Mouse (Mus musculus) gastrocnemius, postnatal 10 days (tissue): Measurements from ENCODE around the gene Hmcn2. TPM values are rescaled to one million over a fixed set of nuclear protein-coding genes. Genes with fewer than 3 reads are reported as not detected.

ENCODE experiments used
- DNase-seq: peaks from one replicate; pipeline ENCODE4 v3.0.0; 2021; ENCODE audit warnings: mixed read lengths
- total RNA-seq, 2 experiments: library from RNA; stranded (reverse); gene quantifications; 2 replicates each; pipeline ENCODE4 v1.2.3; 2021

Gene Hmcn2
- total RNA-seq, 2 experiments from 2014 or later = 38.8 to 50.5 TPM

DNA sequence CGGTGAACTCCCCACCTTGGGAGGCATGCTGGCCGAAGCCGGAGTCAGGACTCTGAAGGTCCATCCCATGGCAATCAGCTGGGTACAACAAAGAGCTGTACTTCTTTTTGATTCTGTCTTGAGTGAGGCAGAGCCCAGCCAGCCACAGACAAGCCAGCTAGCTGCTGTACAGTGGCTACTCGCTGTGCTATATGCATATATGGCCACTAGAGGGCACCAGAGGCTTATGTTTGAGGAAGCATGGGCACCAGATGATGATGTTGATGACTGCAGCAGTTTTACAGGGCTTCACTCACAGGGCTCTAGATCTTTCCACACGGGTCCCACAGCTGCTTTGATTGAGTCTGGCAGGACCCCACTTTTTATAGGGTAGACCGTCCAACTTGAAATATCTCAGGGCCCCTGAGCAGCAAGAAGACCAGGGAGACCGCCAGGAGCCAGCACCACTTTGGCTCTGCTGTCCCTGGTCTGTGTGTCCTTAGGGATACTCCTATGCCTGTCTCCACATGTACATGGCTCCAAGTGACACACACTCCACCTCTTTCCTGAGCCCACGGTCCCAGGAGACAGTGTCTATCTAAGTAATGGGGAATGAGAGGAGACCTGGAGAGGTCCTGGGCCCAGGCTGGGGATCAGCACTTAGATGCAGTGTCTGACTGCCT is 168.8 kb downstream of the Hmcn2 start:
- DNase-seq = peak; percentile 82

DNA sequence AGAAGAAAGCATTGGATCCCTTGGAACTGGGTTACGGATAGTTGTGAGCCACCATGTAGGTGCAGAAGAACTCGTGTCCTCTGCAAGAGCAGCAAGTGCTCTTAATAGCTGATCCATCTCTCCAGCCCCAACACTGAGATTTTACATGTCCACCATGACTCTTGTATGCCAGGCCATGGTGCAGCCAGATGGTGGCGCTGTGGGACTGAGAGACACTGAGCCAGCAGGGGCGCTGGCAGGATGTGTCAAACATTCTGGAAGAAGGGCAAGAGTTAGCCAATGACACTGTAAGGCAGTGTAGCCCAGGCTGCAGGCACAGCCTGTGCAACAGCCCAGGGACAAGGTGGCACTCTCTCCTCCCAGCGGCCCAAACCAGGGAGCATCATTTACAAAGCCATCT is 170.0 kb downstream of the Hmcn2 start:
- DNase-seq = peak; percentile 83

DNA sequence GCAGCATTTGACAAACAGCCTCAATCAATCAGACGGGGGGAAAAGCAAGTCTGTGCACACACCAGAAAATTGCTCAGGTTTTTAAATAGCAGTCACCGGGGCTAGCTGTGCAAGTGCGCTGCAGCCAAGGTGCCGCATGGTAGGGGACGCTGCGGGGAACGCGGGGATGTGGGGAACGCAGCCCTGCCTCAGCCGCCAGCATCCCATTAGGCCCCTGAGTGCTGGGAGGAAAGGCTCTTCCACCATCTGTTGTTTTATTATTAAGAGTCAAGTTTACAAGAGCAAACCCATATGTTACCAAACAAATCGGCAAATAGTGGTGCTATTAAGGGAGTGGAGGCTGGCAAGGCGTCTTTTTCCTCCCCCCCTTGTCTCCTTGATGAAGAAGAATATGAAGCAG is 175.0 kb downstream of the Hmcn2 start:
- no peak for DNase-seq

DNA sequence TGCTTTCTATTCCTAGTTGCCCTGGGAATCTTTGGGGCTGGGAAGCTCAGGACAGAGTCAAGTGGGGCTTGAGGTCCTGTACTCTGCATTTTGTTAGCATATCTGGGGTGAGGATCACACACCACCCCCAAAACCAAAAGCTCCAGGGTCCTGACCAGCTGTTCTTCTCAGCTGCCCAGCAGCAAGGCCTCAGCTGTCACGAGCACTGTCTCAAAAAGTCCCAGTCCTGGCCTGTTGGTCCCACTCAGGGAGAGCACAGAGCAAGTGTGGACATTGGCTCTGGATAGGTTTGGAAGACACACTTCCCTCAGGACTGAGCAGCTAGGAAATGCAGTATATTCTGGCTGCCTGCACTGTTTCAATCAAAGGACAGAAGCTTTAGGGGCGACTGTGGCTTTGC is 176.3 kb downstream of the Hmcn2 start:
- no peak for DNase-seq

DNA sequence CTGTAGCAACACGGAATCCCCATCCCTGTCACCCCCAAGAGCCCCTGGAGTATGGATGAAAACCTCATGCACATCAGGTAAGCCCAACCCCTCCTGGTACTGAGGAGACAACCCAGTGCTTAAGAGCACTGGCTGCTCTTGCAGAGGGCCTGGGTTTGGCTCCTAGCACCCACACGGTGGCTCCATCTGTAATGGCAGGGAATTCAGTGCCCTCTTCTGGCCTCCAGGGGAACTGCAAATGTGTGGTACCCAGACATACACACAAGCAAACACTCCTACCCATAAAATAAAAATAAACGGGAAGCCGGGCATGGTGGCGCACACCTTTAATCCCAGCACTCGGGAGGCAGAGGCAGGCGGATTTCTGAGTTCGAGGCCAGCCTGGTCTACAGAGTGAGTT is 178.1 kb downstream of the Hmcn2 start:
- DNase-seq = no peak

DNA sequence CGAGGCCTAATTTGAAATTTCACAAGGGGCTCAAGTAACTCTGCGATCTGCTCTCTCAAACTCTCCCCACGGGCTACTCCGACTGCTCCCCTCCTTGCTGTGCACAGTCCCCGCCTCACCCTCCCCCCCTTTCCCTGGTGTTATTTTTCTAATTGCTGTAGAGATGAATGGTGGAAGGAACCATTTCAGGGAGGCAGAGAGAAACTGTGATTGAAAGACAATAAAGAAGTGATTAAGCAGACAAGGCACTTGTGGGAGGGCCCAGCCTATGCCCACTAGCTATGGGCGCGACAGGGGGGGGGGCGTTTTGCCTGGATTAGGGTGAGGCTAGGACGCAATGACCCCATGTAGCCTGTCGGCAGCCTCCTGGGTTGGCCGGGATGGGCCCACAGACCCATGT is 179.0 kb downstream of the Hmcn2 start:
- DNase-seq = no peak

DNA sequence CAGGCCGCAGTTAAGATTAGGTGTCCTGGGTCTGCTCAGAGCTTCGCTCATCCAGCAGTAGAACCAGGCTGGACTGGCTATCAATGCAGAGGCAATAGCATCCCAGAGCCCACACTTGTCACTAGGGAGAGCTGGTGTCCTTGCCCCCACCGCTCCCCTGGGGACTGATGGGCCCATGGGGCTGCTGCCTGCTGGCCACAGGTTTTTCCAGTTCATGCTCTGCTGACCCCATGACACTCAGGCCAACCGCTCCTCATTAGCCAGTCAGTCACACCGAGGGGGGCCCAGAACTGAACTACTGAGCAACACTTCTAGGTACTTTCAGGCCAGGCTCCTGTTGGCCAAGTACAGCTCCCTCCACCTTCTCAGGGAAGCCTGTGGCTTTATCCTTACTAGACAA is 180.1 kb downstream of the Hmcn2 start:
- no peak for DNase-seq

DNA sequence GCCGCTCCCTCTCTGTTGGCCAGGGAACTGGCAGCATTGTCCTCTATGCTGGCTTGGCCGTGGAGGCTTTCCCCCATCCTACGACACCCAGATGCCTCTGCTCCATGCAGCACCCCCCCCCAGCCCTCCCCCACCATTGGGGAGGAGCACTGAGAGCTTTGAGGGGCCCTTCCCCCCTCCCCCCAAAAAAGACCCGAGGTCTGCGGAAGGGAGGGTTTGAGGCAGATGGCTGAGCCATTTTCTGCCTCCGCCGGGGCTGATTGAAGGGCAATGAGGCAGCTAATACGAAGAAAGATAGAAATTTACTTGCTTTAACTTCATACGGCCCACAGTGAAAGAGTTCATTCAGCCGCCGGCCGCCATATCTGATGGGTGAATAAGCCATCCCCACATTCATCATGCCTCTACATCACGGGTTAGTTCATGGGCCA is 180.8 kb downstream of the Hmcn2 start:
- DNase-seq = no peak

DNA sequence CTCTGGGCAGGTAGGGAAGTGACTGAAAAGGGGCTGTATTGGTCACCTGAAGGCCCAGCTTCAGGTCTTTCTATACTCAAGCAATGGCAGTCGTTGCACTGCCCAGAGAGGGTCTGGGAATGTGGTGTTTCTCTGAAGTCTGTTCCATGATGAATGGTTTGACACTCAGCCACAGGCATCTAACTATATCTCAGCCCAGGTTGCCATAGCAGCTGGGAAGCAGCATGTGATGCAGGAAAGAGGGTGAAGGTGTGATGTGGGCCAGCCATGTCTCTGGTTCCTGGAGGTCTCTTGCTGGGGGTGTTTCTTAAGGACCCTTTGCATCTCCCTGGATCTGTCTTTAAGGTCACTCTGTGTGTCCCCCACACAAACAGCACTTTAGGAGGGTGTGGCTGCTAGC is 181.9 kb downstream of the Hmcn2 start:
- DNase-seq = no peak

DNA sequence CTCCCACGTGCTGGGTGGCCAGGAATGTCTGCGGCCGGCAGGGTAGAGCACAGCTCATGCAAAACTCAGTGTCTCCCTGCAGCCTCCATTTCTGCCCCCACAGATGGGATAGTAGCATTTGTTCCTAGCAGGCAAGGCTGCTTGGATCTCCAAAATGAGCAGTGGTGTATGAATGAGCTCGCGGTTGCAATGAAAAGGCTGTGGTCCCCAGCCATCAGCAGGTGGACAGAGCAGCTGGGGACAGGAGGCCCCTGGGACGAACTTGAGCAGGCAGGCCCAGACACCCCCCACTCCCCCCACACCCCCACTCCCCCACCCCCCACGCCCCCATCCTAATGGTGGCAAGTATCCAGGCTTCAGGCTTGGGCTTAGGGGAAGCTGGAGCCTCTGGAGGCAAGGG is 182.9 kb downstream of the Hmcn2 start:
- no peak for DNase-seq

DNA sequence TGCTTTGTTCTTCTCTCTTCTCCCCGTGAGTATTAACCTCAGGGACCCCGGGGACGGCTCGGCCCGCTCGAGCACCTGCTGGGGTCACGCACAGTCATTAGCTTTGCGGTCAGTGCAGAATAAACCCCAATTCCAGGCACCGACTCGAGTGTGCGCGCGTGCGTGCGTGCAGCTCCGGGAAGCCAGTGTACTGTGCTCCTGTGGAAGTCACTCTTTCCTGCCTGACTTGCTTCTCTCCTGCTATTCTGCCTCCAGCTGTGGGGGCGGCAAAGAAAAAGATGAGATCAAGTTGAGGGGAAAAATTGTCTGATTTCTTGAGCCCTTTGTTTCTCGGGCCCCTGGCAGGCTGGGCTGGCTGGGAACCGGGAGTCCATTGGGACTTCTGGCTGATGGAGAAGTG is 183.4 kb downstream of the Hmcn2 start:
- no peak for DNase-seq

DNA sequence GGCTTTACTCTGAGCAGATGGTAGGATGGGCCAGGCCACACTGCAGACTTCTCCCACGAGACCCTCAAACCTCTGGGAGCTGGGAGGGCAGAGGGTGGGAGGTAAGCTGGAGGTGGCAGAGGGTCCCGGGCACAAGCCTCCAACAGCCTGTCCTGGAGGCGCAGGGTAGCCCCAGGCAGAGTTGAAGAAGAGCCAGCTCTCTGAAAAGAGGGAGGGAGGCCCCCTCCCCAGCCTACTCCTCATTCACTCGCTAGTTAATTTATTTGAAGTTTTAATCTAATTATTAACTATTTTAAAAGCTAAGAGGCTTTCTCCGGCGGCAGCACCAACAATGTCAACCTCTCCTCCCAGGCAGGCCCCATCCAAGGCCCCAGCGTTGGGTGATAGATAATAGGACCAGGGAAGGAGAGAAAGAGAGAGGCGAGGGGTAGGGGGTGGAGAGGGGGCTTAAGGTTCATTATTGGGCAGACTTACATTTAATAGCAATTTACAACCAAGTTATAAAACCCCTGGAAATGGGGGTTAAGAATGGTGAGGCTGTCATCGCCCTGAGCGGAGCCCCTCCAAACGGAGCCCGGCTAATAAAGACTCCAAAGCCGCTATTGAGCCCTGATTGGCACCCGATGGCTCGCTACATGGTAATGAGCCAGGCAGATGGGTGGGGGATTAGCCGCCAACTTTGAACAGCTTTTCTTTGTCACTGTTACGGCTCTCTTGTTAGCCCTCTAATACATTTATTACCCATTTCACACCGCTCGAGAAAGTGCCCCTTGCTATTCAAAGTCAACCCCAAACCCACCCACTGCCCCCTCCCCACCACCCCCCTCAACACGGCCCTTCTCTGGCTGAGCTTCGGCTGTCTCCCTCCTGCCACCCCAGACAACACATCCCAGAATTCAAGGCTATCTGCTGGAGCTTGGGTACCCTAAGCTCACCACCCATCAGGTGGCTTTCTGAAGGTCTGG is 185.4 kb downstream of the Hmcn2 start:
- DNase-seq = no peak

DNA sequence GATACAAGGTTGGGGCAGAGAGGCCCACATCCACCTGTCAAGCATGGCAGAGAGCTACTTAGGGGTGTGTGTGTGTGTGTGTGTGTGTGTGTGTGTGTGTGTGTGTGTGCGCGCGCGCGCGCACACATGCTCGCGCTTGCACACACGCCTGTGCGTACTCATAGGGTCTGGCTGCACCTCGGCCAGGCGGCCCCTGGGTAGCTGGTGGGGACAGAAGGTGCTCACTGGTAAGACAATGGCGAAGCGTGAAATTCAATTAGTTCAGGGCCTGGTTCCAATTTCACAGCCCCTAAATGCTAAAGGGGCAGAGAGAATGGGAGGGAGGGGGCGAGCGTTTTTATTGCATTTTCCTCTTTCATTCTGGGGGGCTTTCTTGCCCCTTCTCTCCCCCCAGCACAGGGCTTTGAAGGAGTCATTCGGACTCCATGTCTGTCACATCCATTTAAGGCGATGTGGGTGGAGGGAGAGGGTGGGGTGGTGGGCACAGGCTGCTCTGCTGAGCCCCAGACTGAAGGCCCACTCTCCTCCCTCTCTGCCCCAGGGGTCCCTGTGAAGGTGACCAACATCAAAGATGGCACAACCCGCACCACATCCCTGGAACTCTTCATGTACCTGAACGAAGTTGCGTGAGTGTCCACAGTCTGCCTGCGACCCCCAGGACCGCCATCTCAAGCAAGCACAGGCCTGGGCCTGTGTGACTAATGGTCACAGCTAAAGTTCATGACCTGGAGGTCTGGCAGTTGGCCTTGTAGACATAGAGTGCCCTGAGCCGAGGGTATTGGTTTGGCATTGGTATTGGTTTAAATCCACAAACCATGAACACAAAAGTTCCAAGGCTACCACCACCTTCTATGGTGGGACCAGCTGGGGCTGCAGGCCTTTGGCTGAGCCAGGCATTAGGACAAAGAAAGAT is 186.3 kb downstream of the Hmcn2 start:
- DNase-seq = no peak

DNA sequence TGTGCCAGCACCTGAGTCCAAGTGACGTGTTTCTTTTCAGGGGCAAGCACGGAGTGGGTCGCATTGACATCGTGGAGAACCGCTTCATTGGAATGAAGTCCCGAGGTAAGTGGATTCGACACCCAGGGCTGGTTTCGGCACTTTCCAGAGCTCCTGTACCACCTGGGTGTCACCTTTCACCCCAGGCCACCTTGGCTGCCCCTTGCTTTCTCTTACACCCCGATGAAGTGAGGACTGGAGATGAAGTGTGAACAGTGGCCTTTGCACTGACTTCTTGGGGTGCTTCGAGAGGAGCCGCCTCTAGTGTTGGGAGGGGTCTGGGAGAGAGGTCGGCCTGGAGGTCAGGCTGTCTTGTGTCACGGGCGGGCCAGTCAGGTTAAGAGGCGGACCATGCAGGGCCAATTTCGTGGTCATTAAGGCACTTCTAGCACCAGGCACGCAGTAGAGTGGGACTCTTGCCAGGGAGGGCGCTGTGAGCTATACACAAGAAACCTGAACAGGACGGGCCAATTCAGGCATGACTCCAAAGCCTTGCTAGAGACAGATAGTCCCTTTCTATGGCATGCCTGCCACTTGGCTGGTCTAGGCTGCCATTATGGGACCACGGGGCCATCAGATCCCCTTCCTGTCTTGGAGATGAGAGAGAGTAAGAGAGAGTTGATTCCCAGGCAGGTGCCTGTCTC is 187.4 kb downstream of the Hmcn2 start:
- peak; percentile 34 for DNase-seq

DNA sequence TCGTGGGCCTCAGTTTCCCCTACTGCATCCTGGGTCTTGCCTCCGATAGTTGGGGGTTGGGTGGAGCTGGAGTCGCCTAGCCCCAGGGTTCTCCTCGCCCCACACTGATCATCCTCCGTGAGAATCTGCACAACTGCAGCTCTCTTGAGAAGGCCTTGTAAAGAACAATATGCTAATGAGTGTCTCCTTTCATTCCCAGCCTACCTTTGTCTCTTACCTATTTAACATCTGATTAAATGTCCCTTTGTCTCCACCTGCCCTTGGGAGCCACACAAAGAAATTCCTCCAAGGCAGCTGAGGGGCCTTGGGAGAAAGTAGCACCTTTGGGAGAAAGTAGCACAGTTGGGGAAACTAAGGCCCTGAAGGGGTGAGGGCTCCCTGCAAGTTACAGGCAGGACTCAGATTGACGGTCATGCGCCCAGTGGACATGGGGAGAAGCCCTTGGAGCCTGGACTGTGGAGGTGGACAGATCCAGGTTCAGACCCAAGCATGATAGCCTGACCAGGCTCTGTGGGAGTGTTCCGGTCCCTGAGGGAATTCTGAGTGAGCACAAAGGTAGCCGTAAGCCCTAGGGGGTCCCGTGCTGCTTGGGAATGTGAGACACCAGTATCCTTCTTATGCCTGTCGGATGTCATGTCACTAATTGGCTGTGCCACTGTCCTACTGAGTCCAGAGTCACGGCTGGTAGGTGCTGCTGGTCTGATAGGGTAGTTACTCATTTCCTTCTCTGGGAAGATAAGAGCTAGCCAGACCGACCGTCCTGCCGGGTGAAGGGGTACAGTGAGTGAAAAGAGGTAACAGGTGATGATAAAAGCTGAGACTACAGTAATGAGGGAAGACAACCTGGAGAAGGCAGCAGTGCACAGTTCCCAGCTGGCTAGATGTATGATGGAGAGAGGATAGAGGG is 188.7 kb downstream of the Hmcn2 start:
- DNase-seq = no peak

DNA sequence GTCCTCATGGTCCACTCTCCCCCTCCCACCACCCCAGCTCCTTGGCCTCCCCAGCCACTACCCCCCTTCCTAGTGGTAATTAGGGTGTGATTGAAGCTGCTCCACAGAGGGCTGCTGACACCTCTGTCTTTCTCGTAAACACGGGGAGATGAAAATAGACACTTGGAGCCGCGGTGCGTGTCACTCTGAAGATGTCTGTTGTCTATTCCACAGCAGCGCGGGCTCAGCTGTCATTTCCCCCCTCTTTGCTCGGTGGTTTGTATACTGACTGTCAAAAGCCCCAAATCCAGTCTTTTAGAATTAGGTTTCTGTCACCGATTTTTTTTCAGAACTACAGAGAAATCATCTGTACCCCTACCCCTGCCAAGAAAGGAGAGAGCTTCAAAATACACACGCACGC is 191.3 kb downstream of the Hmcn2 start:
- DNase-seq = no peak

DNA sequence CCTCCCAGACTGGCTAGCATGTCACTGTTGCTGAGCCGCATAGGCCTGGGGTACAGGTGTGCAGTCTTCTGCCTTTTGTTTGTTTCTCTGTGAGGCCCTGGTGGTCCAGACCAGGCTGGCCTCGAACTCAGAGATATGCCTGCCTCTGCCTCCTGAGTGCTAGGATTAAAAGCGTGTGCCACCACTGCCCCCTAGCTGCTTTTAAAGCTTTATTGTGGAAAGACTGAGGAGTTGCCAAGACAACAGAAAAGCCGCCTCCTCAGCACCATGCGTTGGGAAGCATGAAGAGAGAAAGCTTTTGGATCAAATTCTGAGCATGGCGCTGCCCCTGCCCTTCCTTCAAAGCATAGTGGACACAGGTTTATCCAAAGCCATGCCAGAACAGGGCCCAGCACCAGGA is 194.6 kb downstream of the Hmcn2 start:
- no peak for DNase-seq
